Mouse (Mus musculus) erythroid progenitor cell, adult 5-6 weeks (primary cell): ENCODE measurements at regions not wholly inside any gene's neighbourhood (a gene's known extent, or its start where the extent isn't known, plus 50 kb on each side); places are given as distances from the start of the nearest gene placed in this dataset.
"Not testable (repeated sequence)": the region's sequence is repeated elsewhere in the genome, so short reads cannot be mapped to it uniquely, and the experiment has no call there.

Experiments used
- ATAC-seq: replicated peaks from 2 replicates; pipeline ENCODE4 v1.8.0; 2016; ENCODE audit warnings: moderate number of reproducible peaks, mild to moderate bottlenecking, moderate TSS enrichment, inconsistent platforms; ENCODE audit not compliant: poor library complexity, low FRiP score, severe bottlenecking

GRCm38 (mm10) chr4:31205332-31205970 lies 758.4 kb upstream of the Map3k7 start:
- ATAC-seq, result no peak

DNA sequence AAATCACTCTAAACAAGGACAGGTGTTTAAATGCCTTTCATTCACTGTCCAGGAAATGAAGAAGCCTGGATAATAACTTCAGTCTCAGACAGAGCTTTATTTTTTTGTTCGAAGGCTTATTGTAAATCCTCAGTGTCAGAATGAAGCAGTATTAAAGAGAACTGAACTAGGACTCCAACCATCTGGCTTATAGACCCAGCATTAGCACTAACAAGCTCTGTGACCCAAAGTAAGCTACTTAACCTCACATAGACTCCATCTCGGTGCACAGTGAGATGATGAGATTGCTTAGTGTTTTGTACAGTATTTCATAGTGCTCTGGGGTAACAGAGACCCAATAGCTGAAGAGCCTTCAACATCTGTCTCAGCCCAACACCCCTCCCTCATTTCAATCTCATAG lies 738.2 kb upstream of the Map3k7 start:
- no peak for ATAC-seq

- no peak for ATAC-seq
Measured at GRCm38 (mm10) chr4:31268825-31269495, 694.9 kb upstream of the Map3k7 start.

DNA sequence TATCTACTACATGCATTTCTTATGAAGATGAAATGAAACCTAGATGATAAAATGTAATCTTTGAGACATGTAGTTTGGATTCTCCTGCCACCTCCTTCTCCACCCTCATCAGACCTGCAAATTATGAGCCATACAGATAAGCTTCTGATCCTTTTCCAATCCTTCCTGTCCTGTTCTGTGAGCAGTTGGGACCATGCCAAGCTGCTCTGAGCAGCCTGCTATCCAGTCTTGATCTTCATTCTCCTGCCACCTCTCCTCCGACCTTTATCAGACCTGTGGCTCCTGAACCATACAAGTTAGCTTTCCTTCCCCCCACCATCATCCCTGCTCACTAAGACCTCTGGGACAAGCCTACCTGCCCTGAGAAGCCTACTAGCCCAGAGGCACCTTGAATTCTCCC lies 689.8 kb upstream of the Map3k7 start:
- no peak for ATAC-seq

GRCm38 (mm10) chr4:31290301-31290975 lies 673.5 kb upstream of the Map3k7 start:
- ATAC-seq, result no peak

DNA sequence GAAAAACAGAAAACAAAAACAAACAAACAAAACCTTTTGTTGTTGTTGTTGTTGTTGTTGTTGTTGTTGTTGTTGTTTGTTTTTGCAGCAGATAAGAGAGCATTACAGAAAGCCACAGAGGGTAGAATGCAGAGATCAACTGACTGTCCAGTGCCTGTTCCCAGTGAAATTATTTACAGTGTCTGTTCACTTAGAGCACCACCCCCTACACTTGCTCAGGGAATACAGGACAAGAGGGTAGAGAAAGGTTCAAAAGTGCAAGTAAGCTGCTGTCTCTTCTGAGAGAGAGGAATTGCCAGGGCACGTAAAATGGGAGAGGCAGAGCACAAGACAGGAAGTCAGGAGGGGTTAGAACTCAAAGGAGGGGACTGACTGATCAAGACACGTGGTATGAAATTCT lies 670.1 kb upstream of the Map3k7 start:
- ATAC-seq, result no peak

DNA sequence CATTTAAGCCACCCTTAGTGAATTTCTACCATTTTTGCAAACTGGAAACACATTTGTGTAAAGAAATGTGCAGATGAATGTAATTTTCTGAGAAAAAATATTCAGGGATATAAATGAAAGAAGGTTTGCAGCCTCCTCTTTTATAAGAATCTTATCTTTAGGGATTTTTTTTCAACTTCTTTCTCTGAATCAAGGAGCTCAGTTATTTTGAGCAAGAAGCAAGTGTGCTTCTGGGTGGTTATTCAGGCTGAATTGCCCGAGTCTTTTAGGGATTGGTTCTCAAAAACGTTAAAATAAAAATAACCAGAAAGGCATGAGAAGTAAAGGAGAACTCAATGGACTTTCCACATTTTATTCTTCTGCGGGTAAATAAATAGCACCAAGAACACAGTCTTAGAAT lies 666.0 kb upstream of the Map3k7 start:
- ATAC-seq, result no peak

- ATAC-seq, result no peak
Measured at GRCm38 (mm10) chr4:31319269-31319668, 644.6 kb upstream of the Map3k7 start.

DNA sequence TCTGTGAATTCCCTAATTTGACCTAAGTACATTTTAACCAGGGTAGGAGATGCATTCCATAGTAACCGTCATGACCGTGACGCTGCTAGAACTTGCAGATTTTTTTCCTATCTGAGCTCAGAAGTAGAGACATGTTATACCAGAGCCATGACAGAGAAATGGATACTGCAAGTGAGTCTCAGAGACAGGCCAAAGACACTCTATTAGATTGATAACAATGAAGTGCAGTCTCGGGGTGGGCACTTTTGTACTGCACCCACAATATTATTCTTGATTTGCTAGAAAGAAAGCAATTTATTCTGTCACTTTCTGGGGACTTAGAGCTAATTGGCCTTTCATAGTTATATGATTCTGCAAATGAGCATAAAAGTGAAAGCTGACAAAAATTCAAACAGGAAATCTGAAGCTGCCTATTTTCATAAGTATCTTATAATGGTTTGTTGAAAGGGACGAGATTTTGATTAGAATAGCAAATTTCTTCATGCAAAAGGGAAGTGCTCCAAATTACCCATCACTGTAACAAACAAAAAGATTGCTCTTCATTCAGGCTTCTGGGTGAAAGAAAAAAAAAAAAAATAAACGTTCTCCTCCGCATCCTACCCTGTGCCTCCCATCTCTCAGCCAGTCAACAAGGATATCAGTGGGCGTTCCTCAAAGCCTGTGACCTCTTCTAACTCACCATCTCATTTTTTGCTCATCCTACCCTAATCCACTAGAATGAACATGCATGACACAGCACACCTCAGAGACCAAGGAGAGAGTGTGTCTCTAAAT lies 643.0 kb upstream of the Map3k7 start:
- no peak for ATAC-seq

DNA sequence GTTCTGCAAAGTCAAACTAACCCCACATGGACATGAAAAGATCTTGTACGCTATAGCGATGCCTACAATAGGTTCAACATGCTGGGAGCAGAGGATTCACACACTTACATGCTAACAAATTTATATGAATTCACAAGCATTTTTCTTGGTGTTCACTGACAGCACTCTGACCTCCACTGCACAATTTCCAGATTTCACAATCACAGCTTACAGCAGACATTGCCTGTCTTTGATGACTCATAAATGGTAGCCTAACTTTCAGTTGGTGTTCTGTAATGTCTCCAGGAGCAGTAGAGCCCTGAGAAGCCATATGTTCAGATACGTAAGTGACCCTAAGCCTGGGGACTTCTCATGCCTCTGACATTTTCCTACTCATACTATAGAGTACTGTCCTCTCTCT lies 640.1 kb upstream of the Map3k7 start:
- ATAC-seq, result no peak

GRCm38 (mm10) chr4:31328798-31329197 lies 635.1 kb upstream of the Map3k7 start:
- ATAC-seq, result no peak

- ATAC-seq, result no peak
Measured at GRCm38 (mm10) chr4:31331053-31331452, 632.8 kb upstream of the Map3k7 start.

GRCm38 (mm10) chr4:31335686-31336085 lies 628.2 kb upstream of the Map3k7 start:
- ATAC-seq, result no peak

GRCm38 (mm10) chr4:31337980-31338379 lies 625.9 kb upstream of the Map3k7 start:
- no peak for ATAC-seq

GRCm38 (mm10) chr4:31343312-31344248 lies 620.3 kb upstream of the Map3k7 start:
- ATAC-seq, result no peak

DNA sequence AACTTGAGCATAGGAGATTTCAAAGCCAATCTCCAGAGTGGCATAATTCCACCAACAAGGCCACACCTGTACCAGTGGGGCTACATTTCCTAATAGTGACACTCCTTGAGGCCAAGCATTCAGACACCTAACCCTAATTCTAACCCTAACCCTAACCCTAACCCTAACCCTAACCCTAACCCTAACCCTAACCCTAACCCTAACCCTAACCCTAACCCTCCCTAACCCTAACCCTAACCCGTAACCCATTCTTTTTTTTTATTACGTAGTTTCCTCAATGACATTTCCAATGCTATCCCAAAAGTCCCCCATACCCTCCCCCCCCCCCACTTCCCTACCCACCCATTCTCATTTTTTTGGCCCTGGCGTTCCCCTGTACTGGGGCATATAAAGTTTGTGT lies 609.9 kb upstream of the Map3k7 start:
- ATAC-seq, result not testable (repeated sequence)

GRCm38 (mm10) chr4:31354953-31355352 lies 608.9 kb upstream of the Map3k7 start:
- ATAC-seq, result no peak

- ATAC-seq, result no peak
Measured at GRCm38 (mm10) chr4:31366172-31366571, 597.7 kb upstream of the Map3k7 start.

DNA sequence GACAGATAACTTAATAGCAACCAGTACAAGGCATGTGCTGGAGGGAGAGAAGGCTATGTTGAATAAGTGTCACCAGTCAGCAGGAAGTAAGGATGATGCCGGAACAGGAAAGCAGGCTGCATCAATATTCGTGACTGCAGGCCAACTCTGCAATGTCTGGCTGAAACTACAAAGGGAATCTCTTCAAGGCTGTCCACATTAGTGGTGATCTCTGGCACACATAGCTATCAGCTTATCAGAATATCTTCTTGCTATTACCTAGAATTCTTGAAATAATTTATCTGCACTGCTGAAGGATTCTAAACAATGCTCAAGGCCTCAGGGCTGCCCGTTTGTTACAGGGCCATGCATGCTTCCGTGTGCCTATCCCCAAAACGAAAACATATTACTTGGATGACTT lies 596.9 kb upstream of the Map3k7 start:
- no peak for ATAC-seq
